Mouse (Mus musculus) embryonic facial prominence, embryonic 13.5 days (tissue): ENCODE results near the gene Btbd35f7. TPM values are rescaled to one million over a fixed set of nuclear protein-coding genes. Genes with fewer than 3 reads are reported as not detected.
"Not testable (repeated sequence)": the region's sequence is repeated elsewhere in the genome, so short reads cannot be mapped to it uniquely, and the experiment has no call there.

Experiments used
- ATAC-seq: fragments of 200-750 bp; cut with Nextera tagmentation; 2 replicates; pipeline ENCODE4 v1.8.0; 2017; ENCODE audit warnings: low read depth; ENCODE audit not compliant: insufficient number of reproducible peaks, insufficient read depth, low FRiP score, low TSS enrichment
- H3K27ac ChIP-seq: fragments of 300-500 bp; sonication (generic); 2 replicates; pipeline ENCODE4 v1.5.1; 2015; ENCODE audit warnings: moderate library complexity, mild to moderate bottlenecking, inconsistent platforms
- H3K27me3 ChIP-seq: fragments of 300-500 bp; sonication (generic); 2 replicates; pipeline ENCODE4 v1.6.1; 2015; ENCODE audit warnings: mild to moderate bottlenecking, inconsistent platforms
- H3K36me3 ChIP-seq: fragments of 300-500 bp; sonication (generic); 2 replicates; pipeline ENCODE4 v1.6.1; 2015; ENCODE audit warnings: mild to moderate bottlenecking, inconsistent platforms
- H3K4me1 ChIP-seq: fragments of 300-500 bp; sonication (generic); 2 replicates; pipeline ENCODE4 v1.6.1; 2015; ENCODE audit warnings: inconsistent platforms
- H3K4me2 ChIP-seq: fragments of 300-500 bp; sonication (generic); 2 replicates; pipeline ENCODE4 v1.6.1; 2015; ENCODE audit warnings: moderate library complexity, mild to moderate bottlenecking, inconsistent platforms
- H3K4me3 ChIP-seq: fragments of 300-500 bp; sonication (generic); 2 replicates; pipeline ENCODE4 v1.5.1; 2015; ENCODE audit warnings: mild to moderate bottlenecking, inconsistent platforms
- H3K9ac ChIP-seq: fragments of 300-500 bp; sonication (generic); 2 replicates; pipeline ENCODE4 v1.6.1; 2015; ENCODE audit warnings: mild to moderate bottlenecking, inconsistent platforms
- H3K9me3 ChIP-seq: fragments of 300-500 bp; sonication (generic); 2 replicates; pipeline ENCODE4 v1.6.1; 2016; ENCODE audit warnings: inconsistent platforms
- WGBS: fragments of 180-500 bp; shearing (Covaris S2); methylation state at CpG from one replicate; pipeline ENCODE4 v1.1.7; 2015; ENCODE audit warnings: mixed read lengths; 5-methylcytosine and 5-hydroxymethylcytosine counted together
- polyA plus RNA-seq: library from polyadenylated mRNA; unstranded; fragments of >200 nt; fragmentation: Nextera tagmentation; extraction: Ambion mirVana; gene quantifications from 2 replicates; pipeline ENCODE4 v1.2.1, GENCODE M21; 2015

The Btbd35f7 gene
- polyA plus RNA-seq = not detected in 2 replicates

GRCm38 (mm10) chrX:5668767-5669166 is at the start of gene Btbd35f7:
Btbd35f7 (plus strand) TSS chrX:5669067.
- H3K4me2 ChIP-seq, H3K36me3 ChIP-seq, H3K4me1 ChIP-seq, H3K9me3 ChIP-seq, H3K27ac ChIP-seq, H3K9ac ChIP-seq, H3K27me3 ChIP-seq, H3K4me3 ChIP-seq, ATAC-seq: not testable (repeated sequence)
- WGBS = no CpG with 5 or more reads among the region's 2 CpGs

Other genes starting within 250 kb of the Btbd35f7 start
- not detected in 2 replicates for gene Mycs, start 199.8 kb upstream of the Btbd35f7 start, polyA plus RNA-seq